ENCODE assay signal across 8 mouse cellular contexts in the genomic region with DNA sequence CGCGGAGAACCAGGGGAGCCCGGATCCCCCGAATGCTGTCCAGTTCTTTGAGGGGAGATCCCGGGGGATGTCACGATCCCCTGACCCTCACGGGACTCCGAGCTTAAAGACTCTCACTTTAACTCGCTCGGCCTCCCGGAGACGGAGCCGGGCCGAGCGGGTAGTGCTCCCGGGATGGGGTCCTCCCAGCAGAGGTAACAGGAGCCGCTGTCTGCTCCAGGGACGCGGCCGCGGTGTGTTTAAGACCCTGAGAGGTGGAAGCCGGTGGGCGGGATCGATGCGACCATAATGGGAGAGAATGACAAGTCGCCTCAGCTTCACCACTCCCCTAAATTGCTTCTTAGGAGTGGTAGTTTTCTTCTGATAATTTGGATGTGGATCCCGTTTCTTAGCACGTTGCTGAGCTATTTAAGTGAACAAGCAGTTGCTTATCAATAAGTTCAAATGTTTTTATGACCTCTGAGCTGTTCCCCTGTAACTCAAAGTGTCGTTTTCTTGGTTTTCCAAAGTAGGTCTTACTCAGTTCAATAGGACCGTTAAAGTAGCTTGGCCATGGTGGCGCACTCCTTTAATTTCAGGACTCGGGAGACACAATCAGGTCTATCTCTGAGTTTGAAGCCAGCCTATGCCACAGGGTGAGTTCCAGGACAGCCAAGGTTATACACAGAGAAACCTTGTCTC. TPM values are rescaled to one million over a fixed set of nuclear protein-coding genes. Genes with fewer than 3 reads are reported as not detected.
DNase-seq lines count a peak whose midpoint lies in the region; ATAC-seq and TF ChIP-seq lines count a peak whose summit lies in the region.
"Not testable (repeated sequence)": the region's sequence is repeated elsewhere in the genome, so short reads cannot be mapped to it uniquely, and the experiment has no call there.

No protein-coding gene starts in this region.

- H3K4me3 ChIP-seq in CH12.LX (replicated peaks in 1 of 3; ENCODE audit: low read depth in 2 of 3, low read length in 2 of 3, poor library complexity in 1 of 3) = peak overlapping the region; percentile 62 to 78 (median 64)
- peak overlapping the region; percentile 72 for H3K4me3 ChIP-seq in forebrain, embryonic 10.5 days
- H3K4me3 ChIP-seq in heart, postnatal 0 days (ENCODE audit: low read depth, low read length) = peak overlapping the region; percentile 83
- H3K4me3 ChIP-seq in kidney, embryonic 15.5 days (replicated peaks) = peak overlapping the region; percentile 74
- peak overlapping the region; percentile 83 to 87 for H3K4me3 ChIP-seq in liver, embryonic 14.5 days (ENCODE audit: insufficient read depth in 1 of 2, low read depth in 2 of 2, low read length in 2 of 2)
- H3K4me3 ChIP-seq in midbrain, embryonic 16.5 days (ENCODE audit: low read depth, low read length) = peak overlapping the region; percentile 61
- peak overlapping the region; percentile 65 for H3K4me3 ChIP-seq in stomach, embryonic 14.5 days (ENCODE audit: low read depth, low read length)

- H3K4me1 ChIP-seq in CH12.LX (ENCODE audit: control insufficient read depth in 1 of 2, insufficient read depth in 2 of 2) = peaks cover 3 to 53% of the 10 kb centered on the region in 2 experiments
- peaks cover 35% of the 10 kb centered on the region for H3K4me1 ChIP-seq in forebrain, embryonic 10.5 days
- H3K4me1 ChIP-seq in heart, postnatal 0 days (ENCODE audit: control insufficient read depth, insufficient read depth) = peaks cover 26% of the 10 kb centered on the region
- H3K4me1 ChIP-seq in kidney, embryonic 15.5 days = peaks cover 41% of the 10 kb centered on the region
- peaks cover 44 to 46% of the 10 kb centered on the region in 2 experiments for H3K4me1 ChIP-seq in liver, embryonic 14.5 days (replicated peaks; ENCODE audit: control insufficient read depth in 2 of 2, insufficient read depth in 2 of 2, low read length in 1 of 2)
- peaks cover 17% of the 10 kb centered on the region for H3K4me1 ChIP-seq in midbrain, embryonic 16.5 days (ENCODE audit: control insufficient read depth, insufficient read depth, low read length)
- peaks cover 13% of the 10 kb centered on the region; the same call in 1 of the 2 replicates for H3K4me1 ChIP-seq in stomach, embryonic 14.5 days (ENCODE audit: control insufficient read depth, insufficient read depth, low read length)

- peaks cover 48% of the 10 kb centered on the region for H3K79me2 ChIP-seq in CH12.LX (replicated peaks; ENCODE audit: control insufficient read depth, extremely low read depth, insufficient read depth, poor library complexity, severe bottlenecking)

- H3K36me3 ChIP-seq in CH12.LX (replicated peaks in 1 of 2; ENCODE audit: control insufficient read depth in 1 of 2, insufficient read depth in 1 of 2, low read length in 1 of 2) = peaks cover 12 to 35% of the 10 kb centered on the region in 2 experiments
- peaks cover 39% of the 10 kb centered on the region for H3K36me3 ChIP-seq in forebrain, embryonic 10.5 days (replicated peaks)
- H3K36me3 ChIP-seq in heart, postnatal 0 days (replicated peaks; ENCODE audit: control insufficient read depth, insufficient read depth, low read length) = peaks cover 11% of the 10 kb centered on the region; the same call in 1 of the 2 replicates
- H3K36me3 ChIP-seq in kidney, embryonic 15.5 days = peaks cover 22% of the 10 kb centered on the region
- H3K36me3 ChIP-seq in liver, embryonic 14.5 days (replicated peaks; ENCODE audit: control insufficient read depth, insufficient read depth, low read depth) = peaks cover 36% of the 10 kb centered on the region
- H3K36me3 ChIP-seq in midbrain, embryonic 16.5 days (ENCODE audit: control insufficient read depth, insufficient read depth, low read length) = not testable (repeated sequence)
- H3K36me3 ChIP-seq in stomach, embryonic 14.5 days (ENCODE audit: control insufficient read depth, insufficient read depth, low read length) = peaks cover 16% of the 10 kb centered on the region

- H3K9ac ChIP-seq in CH12.LX (ENCODE audit: insufficient read depth, low read depth) = peak overlapping the region; percentile 98
- peak overlapping the region; percentile 83 for H3K9ac ChIP-seq in heart, postnatal 0 days (replicated peaks; ENCODE audit: low read depth, low read length)
- H3K9ac ChIP-seq in kidney, embryonic 15.5 days = peak overlapping the region; percentile 89
- H3K9ac ChIP-seq in liver, embryonic 14.5 days (replicated peaks) = peak overlapping the region; percentile 97
- H3K9ac ChIP-seq in midbrain, embryonic 16.5 days (ENCODE audit: low read depth, low read length) = peak overlapping the region; percentile 83
- H3K9ac ChIP-seq in stomach, embryonic 14.5 days (replicated peaks; ENCODE audit: low read depth, low read length) = peak overlapping the region; percentile 58

- ATAC-seq in heart, postnatal 0 days (ENCODE audit: insufficient read depth, low read depth) = peak; percentile 64
- peak; percentile 59 for ATAC-seq in kidney, embryonic 15.5 days (replicated peaks; ENCODE audit: low FRiP score)
- peak; percentile 44 for ATAC-seq in liver, embryonic 14.5 days (ENCODE audit: insufficient read depth)
- ATAC-seq in midbrain, embryonic 16.5 days = peak; percentile 61
- ATAC-seq in stomach, embryonic 14.5 days (ENCODE audit: insufficient number of reproducible peaks, insufficient read depth, low FRiP score, low read depth) = not testable (repeated sequence)

- under 1% methylated on average over 31 of the region's 32 CpGs for WGBS in forebrain, embryonic 10.5 days
- 2% methylated on average over 22 of the region's 32 CpGs for WGBS in heart, postnatal 0 days
- WGBS in kidney, embryonic 15.5 days = 0% methylated on average over 32 of the region's 32 CpGs
- under 1% methylated on average over 26 of the region's 32 CpGs for WGBS in liver, embryonic 14.5 days (ENCODE audit: insufficient replicate concordance)
- under 1% methylated on average over 25 of the region's 32 CpGs for WGBS in midbrain, embryonic 16.5 days
- WGBS in stomach, embryonic 14.5 days = under 1% methylated on average over 24 of the region's 32 CpGs

- not testable (repeated sequence) for TF ChIP-seq RAD21 in CH12.LX (IDR thresholded peaks at IDR 0.05; ENCODE audit: low read depth, low read length)

- not testable (repeated sequence) for TF ChIP-seq POLR2A in CH12.LX (IDR thresholded peaks at IDR 0.05; ENCODE audit: low read depth, low read length)

- TF ChIP-seq EP300 in CH12.LX (IDR thresholded peaks at IDR 0.05; ENCODE audit: low read length); heart, postnatal 0 days (IDR thresholded peaks at IDR 0.05; ENCODE audit: low read depth); liver, embryonic 14.5 days (IDR thresholded peaks at IDR 0.05; ENCODE audit: low read depth): not testable (repeated sequence)

- not testable (repeated sequence) for H3K9me3 ChIP-seq in CH12.LX (replicated peaks; ENCODE audit: low read length); forebrain, embryonic 10.5 days; heart, postnatal 0 days (replicated peaks; ENCODE audit: control insufficient read depth, low read length); kidney, embryonic 15.5 days (replicated peaks); liver, embryonic 14.5 days (ENCODE audit: control insufficient read depth, low read length); midbrain, embryonic 16.5 days (replicated peaks; ENCODE audit: control insufficient read depth, low read length, poor library complexity, severe bottlenecking); stomach, embryonic 14.5 days (ENCODE audit: control insufficient read depth, low read depth, low read length)

- TF ChIP-seq CTCF in CH12.LX (conservative IDR thresholded peaks at IDR 0.05 in 1 of 2, IDR thresholded peaks at IDR 0.05 in 1 of 2; ENCODE audit: low read depth in 2 of 2, low read length in 2 of 2) = peak in 1 of 2 experiments; percentile 13; a peak in 1 of 4 replicates
- not testable (repeated sequence) for TF ChIP-seq CTCF in heart, postnatal 0 days (IDR thresholded peaks at IDR 0.05; ENCODE audit: low read depth); liver, embryonic 14.5 days (IDR thresholded peaks at IDR 0.05; ENCODE audit: low read depth)

- peak overlapping the region; percentile 77 for H3K27ac ChIP-seq in CH12.LX (ENCODE audit: insufficient read depth, low read depth)
- H3K27ac ChIP-seq in forebrain, embryonic 10.5 days = peak overlapping the region; percentile 91
- peak overlapping the region; percentile 98 for H3K27ac ChIP-seq in heart, postnatal 0 days (ENCODE audit: low read depth)
- H3K27ac ChIP-seq in kidney, embryonic 15.5 days = peak overlapping the region; percentile 95
- H3K27ac ChIP-seq in liver, embryonic 14.5 days = peak overlapping the region; percentile 92
- H3K27ac ChIP-seq in midbrain, embryonic 16.5 days (ENCODE audit: low read length) = peak overlapping the region; percentile 91
- H3K27ac ChIP-seq in stomach, embryonic 14.5 days (ENCODE audit: low read length) = peak overlapping the region; percentile 91; the same call in 1 of the 2 replicates

- DNase-seq in CH12.LX (ENCODE audit: extremely low read depth); liver, embryonic 14.5 days (ENCODE audit: low read depth in 3 of 3, low spot score in 3 of 3): not testable (repeated sequence)
- DNase-seq in brain, adult 2 months (ENCODE audit: low read depth, low spot score) = peak; percentile 48
- peak; percentile 24 for DNase-seq in forebrain, embryonic 10.5 days (ENCODE audit: extremely low spot score, low spot score)
- DNase-seq in heart, postnatal 0 days (ENCODE audit: low spot score) = peak; percentile 31

- H3K4me2 ChIP-seq in CH12.LX (ENCODE audit: insufficient read depth, low read depth, poor library complexity, severe bottlenecking) = peak overlapping the region; percentile 57
- H3K4me2 ChIP-seq in heart, postnatal 0 days (ENCODE audit: low read depth, low read length) = peak overlapping the region; percentile 76
- H3K4me2 ChIP-seq in kidney, embryonic 15.5 days = peak overlapping the region; percentile 67
- H3K4me2 ChIP-seq in liver, embryonic 14.5 days (ENCODE audit: low read depth) = peak overlapping the region; percentile 87
- H3K4me2 ChIP-seq in midbrain, embryonic 16.5 days (ENCODE audit: low read length) = peak overlapping the region; percentile 75
- peak overlapping the region; percentile 68 for H3K4me2 ChIP-seq in stomach, embryonic 14.5 days (replicated peaks; ENCODE audit: low read depth, low read length)

- in situ Hi-C loops in CH12.LX (cut with MboI; ENCODE audit: low pct_ligation_motif_present, low pct_unique_long_range_greater_than_20kb, low sequenced_read_pairs) = not testable (repeated sequence)

- H3K27me3 ChIP-seq in CH12.LX (replicated peaks); forebrain, embryonic 10.5 days (ENCODE audit: poor library complexity, severe bottlenecking); heart, postnatal 0 days (ENCODE audit: control insufficient read depth, insufficient read depth, low read length); kidney, embryonic 15.5 days; liver, embryonic 14.5 days (ENCODE audit: control insufficient read depth, insufficient read depth, low read length); midbrain, embryonic 16.5 days (ENCODE audit: control insufficient read depth, insufficient read depth, low read depth, low read length); stomach, embryonic 14.5 days (ENCODE audit: control insufficient read depth, insufficient read depth, low read length): not testable (repeated sequence)

- dilution Hi-C loops in CH12.LX (cut with MboI; ENCODE audit: extremely low pct_ligation_motif_present, extremely low pct_unique_long_range_greater_than_20kb, low sequenced_read_pairs) = not testable (repeated sequence)

RNA-seq across cellular contexts. Expression of a gene that starts 3.0 kb away (rescaled TPM):
- total RNA-seq in CH12.LX (2012; rRNA removed) (80.4 and 88.4 TPM in 2 replicates), CH12.LX (2014; rRNA removed) (61.2 and 68.8 TPM in 2 replicates)
- polyA plus RNA-seq in CH12.LX (2012; ENCODE audit: insufficient read length, low read depth) = 62.1 and 64.1 TPM in 2 replicates
- 40.2 and 47.0 TPM in 2 replicates for polyA plus RNA-seq in forebrain, embryonic 10.5 days (2016; fragmentation: Nextera tagmentation; extraction: Ambion mirVana)
- 18.6 and 31.0 TPM in 2 replicates for total RNA-seq in heart, postnatal 0 days (2014; rRNA removed; ENCODE audit: low replicate concordance)
- 20.1 and 22.1 TPM in 2 replicates for polyA plus RNA-seq in heart, postnatal 0 days (2015; fragmentation: Nextera tagmentation; extraction: Ambion mirVana)
- 36.3 and 42.8 TPM in 2 replicates for polyA plus RNA-seq in kidney, embryonic 15.5 days (2015; fragmentation: Nextera tagmentation; extraction: Ambion mirVana)
- 12.3 and 15.3 TPM in 2 replicates for polyA plus RNA-seq in liver, embryonic 14.5 days (2012; rRNA removed)
- polyA plus RNA-seq in liver, embryonic 14.5 days (2014; fragmentation: Nextera tagmentation; extraction: Ambion mirVana) = 25.5 and 25.6 TPM in 2 replicates
- polyA plus RNA-seq in midbrain, embryonic 16.5 days (2015; fragmentation: Nextera tagmentation; extraction: Ambion mirVana) = 24.5 and 27.4 TPM in 2 replicates
- 43.1 and 43.7 TPM in 2 replicates for polyA plus RNA-seq in stomach, embryonic 14.5 days (2014; fragmentation: Nextera tagmentation; extraction: Ambion mirVana)

RNA-seq across cellular contexts. Expression of a gene that starts 23.4 kb away (rescaled TPM):
- total RNA-seq in CH12.LX (2012; rRNA removed) (36.7 and 42.9 TPM in 2 replicates), CH12.LX (2014; rRNA removed) (67.8 and 76.4 TPM in 2 replicates)
- polyA plus RNA-seq in CH12.LX (2012; ENCODE audit: insufficient read length, low read depth) = 61.2 and 62.4 TPM in 2 replicates
- polyA plus RNA-seq in forebrain, embryonic 10.5 days (2016; fragmentation: Nextera tagmentation; extraction: Ambion mirVana) = 78.7 and 80.9 TPM in 2 replicates
- total RNA-seq in heart, postnatal 0 days (2014; rRNA removed; ENCODE audit: low replicate concordance) = 73.8 and 75.8 TPM in 2 replicates
- polyA plus RNA-seq in heart, postnatal 0 days (2015; fragmentation: Nextera tagmentation; extraction: Ambion mirVana) = 51.9 and 52.3 TPM in 2 replicates
- 79.3 and 82.0 TPM in 2 replicates for polyA plus RNA-seq in kidney, embryonic 15.5 days (2015; fragmentation: Nextera tagmentation; extraction: Ambion mirVana)
- 26.3 and 30.8 TPM in 2 replicates for polyA plus RNA-seq in liver, embryonic 14.5 days (2012; rRNA removed)
- polyA plus RNA-seq in liver, embryonic 14.5 days (2014; fragmentation: Nextera tagmentation; extraction: Ambion mirVana) = 38.6 and 41.7 TPM in 2 replicates
- polyA plus RNA-seq in midbrain, embryonic 16.5 days (2015; fragmentation: Nextera tagmentation; extraction: Ambion mirVana) = 102 and 106 TPM in 2 replicates
- 69.8 and 75.7 TPM in 2 replicates for polyA plus RNA-seq in stomach, embryonic 14.5 days (2014; fragmentation: Nextera tagmentation; extraction: Ambion mirVana)

RNA-seq across cellular contexts. Expression of a gene that starts 30.1 kb away (rescaled TPM):
- total RNA-seq in CH12.LX (2012; rRNA removed) (not detected in 2 replicates), CH12.LX (2014; rRNA removed) (not detected in 2 replicates)
- not detected in 2 replicates for polyA plus RNA-seq in CH12.LX (2012; ENCODE audit: insufficient read length, low read depth)
- not detected in 2 replicates for polyA plus RNA-seq in forebrain, embryonic 10.5 days (2016; fragmentation: Nextera tagmentation; extraction: Ambion mirVana)
- total RNA-seq in heart, postnatal 0 days (2014; rRNA removed; ENCODE audit: low replicate concordance) = not detected in 2 replicates
- polyA plus RNA-seq in heart, postnatal 0 days (2015; fragmentation: Nextera tagmentation; extraction: Ambion mirVana) = not detected in 2 replicates
- 0.16 TPM in 1 of 2 replicates, not detected in the other for polyA plus RNA-seq in kidney, embryonic 15.5 days (2015; fragmentation: Nextera tagmentation; extraction: Ambion mirVana)
- polyA plus RNA-seq in liver, embryonic 14.5 days (2012; rRNA removed) = 0.02 TPM in 1 of 2 replicates, not detected in the other
- not detected in 2 replicates for polyA plus RNA-seq in liver, embryonic 14.5 days (2014; fragmentation: Nextera tagmentation; extraction: Ambion mirVana)
- not detected in 2 replicates for polyA plus RNA-seq in midbrain, embryonic 16.5 days (2015; fragmentation: Nextera tagmentation; extraction: Ambion mirVana)
- polyA plus RNA-seq in stomach, embryonic 14.5 days (2014; fragmentation: Nextera tagmentation; extraction: Ambion mirVana) = not detected in 2 replicates

RNA-seq across cellular contexts. Expression of a gene that starts 30.9 kb away (rescaled TPM):
- total RNA-seq in CH12.LX (2012; rRNA removed) (866 and 1,326 TPM in 2 replicates), CH12.LX (2014; rRNA removed) (1,168 and 1,315 TPM in 2 replicates)
- polyA plus RNA-seq in CH12.LX (2012; ENCODE audit: insufficient read length, low read depth) = 791 and 827 TPM in 2 replicates
- 821 and 974 TPM in 2 replicates for polyA plus RNA-seq in forebrain, embryonic 10.5 days (2016; fragmentation: Nextera tagmentation; extraction: Ambion mirVana)
- 160 and 175 TPM in 2 replicates for total RNA-seq in heart, postnatal 0 days (2014; rRNA removed; ENCODE audit: low replicate concordance)
- 348 and 437 TPM in 2 replicates for polyA plus RNA-seq in heart, postnatal 0 days (2015; fragmentation: Nextera tagmentation; extraction: Ambion mirVana)
- polyA plus RNA-seq in kidney, embryonic 15.5 days (2015; fragmentation: Nextera tagmentation; extraction: Ambion mirVana) = 989 and 1,038 TPM in 2 replicates
- polyA plus RNA-seq in liver, embryonic 14.5 days (2012; rRNA removed) = 74.0 and 253 TPM in 2 replicates
- polyA plus RNA-seq in liver, embryonic 14.5 days (2014; fragmentation: Nextera tagmentation; extraction: Ambion mirVana) = 461 and 479 TPM in 2 replicates
- polyA plus RNA-seq in midbrain, embryonic 16.5 days (2015; fragmentation: Nextera tagmentation; extraction: Ambion mirVana) = 420 and 450 TPM in 2 replicates
- 622 and 812 TPM in 2 replicates for polyA plus RNA-seq in stomach, embryonic 14.5 days (2014; fragmentation: Nextera tagmentation; extraction: Ambion mirVana)

RNA-seq across cellular contexts. Expression of a gene that starts 47.7 kb away (rescaled TPM):
- total RNA-seq in CH12.LX (2012; rRNA removed) (47.0 and 54.6 TPM in 2 replicates), CH12.LX (2014; rRNA removed) (45.1 and 50.5 TPM in 2 replicates)
- polyA plus RNA-seq in CH12.LX (2012; ENCODE audit: insufficient read length, low read depth) = 63.1 and 71.3 TPM in 2 replicates
- polyA plus RNA-seq in forebrain, embryonic 10.5 days (2016; fragmentation: Nextera tagmentation; extraction: Ambion mirVana) = 89.4 and 94.9 TPM in 2 replicates
- 29.7 and 36.1 TPM in 2 replicates for total RNA-seq in heart, postnatal 0 days (2014; rRNA removed; ENCODE audit: low replicate concordance)
- polyA plus RNA-seq in heart, postnatal 0 days (2015; fragmentation: Nextera tagmentation; extraction: Ambion mirVana) = 34.1 and 43.4 TPM in 2 replicates
- polyA plus RNA-seq in kidney, embryonic 15.5 days (2015; fragmentation: Nextera tagmentation; extraction: Ambion mirVana) = 81.3 and 84.6 TPM in 2 replicates
- 20.1 and 22.9 TPM in 2 replicates for polyA plus RNA-seq in liver, embryonic 14.5 days (2012; rRNA removed)
- polyA plus RNA-seq in liver, embryonic 14.5 days (2014; fragmentation: Nextera tagmentation; extraction: Ambion mirVana) = 71.8 and 76.6 TPM in 2 replicates
- polyA plus RNA-seq in midbrain, embryonic 16.5 days (2015; fragmentation: Nextera tagmentation; extraction: Ambion mirVana) = 107 and 113 TPM in 2 replicates
- polyA plus RNA-seq in stomach, embryonic 14.5 days (2014; fragmentation: Nextera tagmentation; extraction: Ambion mirVana) = 93.0 and 95.2 TPM in 2 replicates
